Mouse (Mus musculus) kidney, adult 11 months (tissue): ENCODE measurements around the gene Uckl1.

ENCODE experiments used
- DNase-seq: peaks from one replicate; pipeline ENCODE4 v3.0.0; 2022

The Uckl1 gene

GRCm38 (mm10) chr2:181589011-181589731, 4.5 kb upstream of the Uckl1 start:
- no peak for DNase-seq

DNA sequence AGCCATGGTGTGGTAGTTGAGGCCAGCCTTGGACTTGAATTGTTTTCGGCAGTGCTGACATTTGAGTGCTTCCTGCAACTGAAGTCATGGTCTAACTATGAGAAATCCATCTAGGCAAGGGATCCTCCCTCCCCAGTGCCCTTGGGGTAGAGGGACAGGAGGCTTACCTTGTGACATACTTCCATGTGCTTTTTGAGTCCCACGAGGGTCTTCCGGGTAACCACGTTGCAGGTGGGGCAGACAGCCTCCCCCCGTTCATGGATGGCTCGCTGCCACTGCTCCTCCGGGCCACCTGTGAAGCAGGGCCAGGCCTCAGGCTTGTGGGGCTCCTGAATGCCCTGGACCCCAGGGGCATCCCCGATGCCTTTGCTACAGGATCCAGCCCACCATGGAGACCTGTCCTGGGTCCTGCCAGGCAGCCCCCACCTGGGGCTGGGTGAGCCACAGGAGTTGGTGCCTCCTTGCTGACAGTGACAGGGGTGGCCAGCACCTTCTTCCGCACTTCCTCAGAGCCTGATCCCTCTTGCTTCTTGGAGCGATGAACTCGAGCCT, 3.6 kb upstream of the Uckl1 start:
- DNase-seq: no peak

DNA sequence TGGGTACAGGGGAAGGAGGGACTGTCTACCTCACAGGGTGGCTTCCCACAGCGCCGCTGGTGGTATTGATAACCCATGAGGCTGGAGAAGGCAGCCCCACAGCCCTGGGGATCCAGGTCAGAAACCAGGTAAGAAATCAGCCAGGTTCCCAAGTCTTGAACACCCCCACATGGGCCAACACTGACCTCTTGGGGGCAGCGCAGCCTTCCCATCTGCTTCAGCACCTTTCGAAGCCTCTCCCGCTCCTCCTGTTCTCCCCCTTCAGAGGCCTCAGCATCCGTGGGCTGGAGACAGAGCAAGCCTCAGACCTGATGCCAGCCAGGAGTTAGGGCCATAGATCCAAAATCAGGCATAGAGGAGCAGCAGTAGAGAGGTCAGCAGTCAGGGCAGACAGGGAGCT, 3.1 kb upstream of the Uckl1 start:
- DNase-seq: no peak

DNA sequence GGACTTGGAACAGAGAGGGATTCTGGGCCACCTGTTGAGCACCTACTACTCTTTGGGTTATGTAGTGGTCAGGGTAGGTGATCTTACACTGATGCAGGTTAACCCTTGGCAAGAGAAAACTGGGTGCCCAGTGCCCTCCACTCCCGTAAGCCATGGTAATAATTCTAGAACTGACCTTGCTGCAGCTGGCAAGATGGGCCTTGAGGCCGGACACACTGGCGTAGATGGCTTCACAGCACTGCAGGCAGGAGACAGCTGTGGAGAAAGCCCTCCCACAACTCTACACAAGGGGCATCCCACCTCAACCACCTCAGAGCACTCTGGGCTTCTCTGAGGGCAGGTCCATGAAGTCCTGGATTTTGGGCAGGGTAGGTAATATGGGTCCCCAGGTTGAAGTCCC, 1.4 kb upstream of the Uckl1 start:
- no peak for DNase-seq

GRCm38 (mm10) chr2:181585506-181585905, 814 bp upstream of the Uckl1 start:
- no peak for DNase-seq

GRCm38 (mm10) chr2:181583460-181584257, 1.0 kb downstream of the Uckl1 start:
- DNase-seq: no peak

- DNase-seq: no peak
These were observed 1.8 kb downstream of the Uckl1 start for GRCm38 (mm10) chr2:181582939-181583338.

- no peak for DNase-seq
These were observed 2.3 kb downstream of the Uckl1 start for GRCm38 (mm10) chr2:181582358-181582757.

GRCm38 (mm10) chr2:181581402-181582120, 3.1 kb downstream of the Uckl1 start:
- DNase-seq: peak; percentile 87

DNA sequence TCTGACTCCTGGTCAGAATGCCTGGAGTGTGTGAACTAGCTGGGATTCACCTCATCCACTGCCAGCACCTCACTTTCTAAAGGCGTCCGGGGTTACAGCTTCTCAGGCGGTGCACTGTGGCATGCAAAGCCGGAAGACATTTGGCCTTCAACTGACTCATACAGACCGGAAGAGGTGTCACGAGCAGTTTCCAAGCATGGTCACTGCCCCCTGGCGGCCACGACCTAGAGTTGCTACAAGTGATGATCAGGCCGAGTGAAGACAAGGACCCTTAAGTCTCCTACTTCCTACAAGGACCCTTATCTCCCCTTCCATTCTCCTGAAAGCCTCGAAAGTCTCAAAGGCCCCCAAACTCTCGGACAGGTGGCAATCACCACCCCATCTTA, 3.7 kb downstream of the Uckl1 start:
- DNase-seq: peak; percentile 88

- no peak for DNase-seq
These were observed 4.4 kb downstream of the Uckl1 start for GRCm38 (mm10) chr2:181580131-181580772.

DNA sequence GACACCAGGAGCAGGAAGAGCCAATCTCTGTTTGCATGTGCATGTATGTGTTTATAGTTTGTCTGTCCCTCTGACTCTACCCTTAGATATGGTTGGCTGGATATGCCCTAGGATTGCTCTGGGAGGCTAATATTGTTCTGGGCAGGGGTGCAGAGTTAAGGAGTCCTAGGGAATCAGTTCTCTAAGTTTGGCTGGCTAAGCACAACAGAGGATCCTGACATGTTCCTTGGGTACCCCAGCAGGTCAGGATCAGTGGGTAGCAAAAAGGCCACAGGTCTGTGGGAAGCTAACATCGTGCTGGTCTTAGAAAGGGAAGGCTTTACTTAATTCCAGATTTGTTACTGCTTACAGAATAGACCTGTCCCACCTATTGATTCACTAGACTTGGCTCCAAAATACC, 5.0 kb downstream of the Uckl1 start:
- DNase-seq: no peak

- no peak for DNase-seq
These were observed 5.7 kb downstream of the Uckl1 start for GRCm38 (mm10) chr2:181578790-181579618.

- no peak for DNase-seq
These were observed 6.6 kb downstream of the Uckl1 start for GRCm38 (mm10) chr2:181577981-181578581.

GRCm38 (mm10) chr2:181577126-181577525, 7.6 kb downstream of the Uckl1 start:
- DNase-seq: no peak

- no peak for DNase-seq
These were observed 8.1 kb downstream of the Uckl1 start for GRCm38 (mm10) chr2:181576613-181577012.

- DNase-seq: no peak
These were observed 9.7 kb downstream of the Uckl1 start for GRCm38 (mm10) chr2:181574921-181575545.

- DNase-seq: no peak
These were observed 10.7 kb downstream of the Uckl1 start for GRCm38 (mm10) chr2:181573961-181574360.

GRCm38 (mm10) chr2:181572921-181573920, 11.5 kb downstream of the Uckl1 start:
- no peak for DNase-seq
